Mouse (Mus musculus): ENCODE data around the gene Nova1. TPM values are rescaled to one million over a fixed set of nuclear protein-coding genes. Genes with fewer than 3 reads are reported as not detected.

The Nova1 gene
- polyA plus RNA-seq, 1 experiment from 2014 or later: 0.83 TPM

- Histone ChIP-seq H3K4me1 (replicated peaks) (no peaks in the 10 kb centered on the region), H3K9me3 (replicated peaks) (no peaks in the 10 kb centered on the region), H3K9ac (no peak overlapping the region), H3K36me3 (no peaks in the 10 kb centered on the region), H3K4me2 (no peak overlapping the region), H3K27ac (no peak overlapping the region), H3K27me3 (no peaks in the 10 kb centered on the region), H3K4me3 (no peak overlapping the region)
- WGBS: 65% methylated on average over 2 of the region's 2 CpGs
- ATAC-seq (replicated peaks; ENCODE audit: insufficient number of reproducible peaks, insufficient read depth, low FRiP score, low read depth): no peak
Measured at GRCm38 (mm10) chr12:46780983-46781382, 37.7 kb downstream of the Nova1 start.

GRCm38 (mm10) chr12:46759450-46759849, 59.3 kb downstream of the Nova1 start:
- 47% methylated on average over 7 of the region's 7 CpGs for WGBS

GRCm38 (mm10) chr12:46754325-46754848, 64.3 kb downstream of the Nova1 start:
- H3K9ac ChIP-seq: no peak overlapping the region
- WGBS: 53% methylated on average over 4 of the region's 4 CpGs

More at GRCm38 (mm10) chr12:46759450-46759849, 59.3 kb downstream of the Nova1 start:
- H3K9me3 ChIP-seq (replicated peaks): no peaks in the 10 kb centered on the region
- H3K4me2 ChIP-seq: no peak overlapping the region
- no peak overlapping the region for H3K4me3 ChIP-seq
- H3K36me3 ChIP-seq: no peaks in the 10 kb centered on the region
- no peaks in the 10 kb centered on the region for H3K27me3 ChIP-seq
- no peak overlapping the region for H3K27ac ChIP-seq
- no peak overlapping the region for H3K9ac ChIP-seq
- no peaks in the 10 kb centered on the region for H3K4me1 ChIP-seq (replicated peaks)
- ATAC-seq (replicated peaks; ENCODE audit: insufficient number of reproducible peaks, insufficient read depth, low FRiP score, low read depth): no peak

GRCm38 (mm10) chr12:46753096-46753495, 65.6 kb downstream of the Nova1 start:
- no peak for ATAC-seq (replicated peaks; ENCODE audit: insufficient number of reproducible peaks, insufficient read depth, low FRiP score, low read depth)
- no peak overlapping the region for H3K9ac ChIP-seq

More at GRCm38 (mm10) chr12:46754325-46754848, 64.3 kb downstream of the Nova1 start:
- H3K4me2 ChIP-seq: no peak overlapping the region
- no peak overlapping the region for H3K4me3 ChIP-seq
- no peaks in the 10 kb centered on the region for H3K4me1 ChIP-seq (replicated peaks)
- H3K36me3 ChIP-seq: no peaks in the 10 kb centered on the region
- no peaks in the 10 kb centered on the region for H3K9me3 ChIP-seq (replicated peaks)
- no peaks in the 10 kb centered on the region for H3K27me3 ChIP-seq
- no peak for ATAC-seq (replicated peaks; ENCODE audit: insufficient number of reproducible peaks, insufficient read depth, low FRiP score, low read depth)
- no peak overlapping the region for H3K27ac ChIP-seq

GRCm38 (mm10) chr12:46733261-46733660, 85.5 kb downstream of the Nova1 start:
- ATAC-seq (replicated peaks; ENCODE audit: insufficient number of reproducible peaks, insufficient read depth, low FRiP score, low read depth): no peak
- Histone ChIP-seq H3K27me3 (no peaks in the 10 kb centered on the region), H3K4me1 (replicated peaks) (no peaks in the 10 kb centered on the region), H3K9ac (no peak overlapping the region), H3K36me3 (no peaks in the 10 kb centered on the region), H3K27ac (no peak overlapping the region), H3K9me3 (replicated peaks) (no peaks in the 10 kb centered on the region), H3K4me2 (no peak overlapping the region), H3K4me3 (no peak overlapping the region)

More at GRCm38 (mm10) chr12:46753096-46753495, 65.6 kb downstream of the Nova1 start:
- 72% methylated on average over 3 of the region's 3 CpGs for WGBS
- H3K4me3 ChIP-seq: no peak overlapping the region
- H3K9me3 ChIP-seq (replicated peaks): no peaks in the 10 kb centered on the region
- no peak overlapping the region for H3K4me2 ChIP-seq
- no peaks in the 10 kb centered on the region for H3K27me3 ChIP-seq
- H3K27ac ChIP-seq: no peak overlapping the region
- H3K4me1 ChIP-seq (replicated peaks): no peaks in the 10 kb centered on the region
- H3K36me3 ChIP-seq: no peaks in the 10 kb centered on the region

- 24% methylated on average over 1 of the region's 1 CpGs for whole genome bisulfite sequencing
- Histone ChIP-seq H3K27me3 (no peaks in the 10 kb centered on the region), H3K4me1 (replicated peaks) (no peaks in the 10 kb centered on the region), H3K4me3 (no peak overlapping the region), H3K36me3 (no peaks in the 10 kb centered on the region), H3K27ac (no peak overlapping the region), H3K9me3 (replicated peaks) (no peaks in the 10 kb centered on the region), H3K4me2 (no peak overlapping the region), H3K9ac (no peak overlapping the region)
- ATAC-seq (replicated peaks; ENCODE audit: insufficient number of reproducible peaks, insufficient read depth, low FRiP score, low read depth): no peak
Measured at GRCm38 (mm10) chr12:46731943-46732342, 86.8 kb downstream of the Nova1 start.

GRCm38 (mm10) chr12:46721914-46722313, 96.8 kb downstream of the Nova1 start:
- H3K36me3 ChIP-seq: no peaks in the 10 kb centered on the region
- ATAC-seq (replicated peaks; ENCODE audit: insufficient number of reproducible peaks, insufficient read depth, low FRiP score, low read depth): no peak
- H3K4me3 ChIP-seq: no peak overlapping the region
- H3K9ac ChIP-seq: no peak overlapping the region
- H3K27ac ChIP-seq: no peak overlapping the region
- no peaks in the 10 kb centered on the region for H3K4me1 ChIP-seq (replicated peaks)
- H3K9me3 ChIP-seq (replicated peaks): no peaks in the 10 kb centered on the region
- H3K4me2 ChIP-seq: no peak overlapping the region
- H3K27me3 ChIP-seq: no peaks in the 10 kb centered on the region
- WGBS: 56% methylated on average over 8 of the region's 8 CpGs

- ATAC-seq (replicated peaks; ENCODE audit: insufficient number of reproducible peaks, insufficient read depth, low FRiP score, low read depth): no peak
- no peaks in the 10 kb centered on the region for H3K27me3 ChIP-seq
- H3K9me3 ChIP-seq (replicated peaks): no peaks in the 10 kb centered on the region
- no peak overlapping the region for H3K4me2 ChIP-seq
- no peaks in the 10 kb centered on the region for H3K36me3 ChIP-seq
- 89% methylated on average over 4 of the region's 4 CpGs for WGBS
- H3K27ac ChIP-seq: no peak overlapping the region
- H3K9ac ChIP-seq: no peak overlapping the region
- H3K4me3 ChIP-seq: no peak overlapping the region
- H3K4me1 ChIP-seq (replicated peaks): no peaks in the 10 kb centered on the region
Measured at GRCm38 (mm10) chr12:46719076-46719475, 99.7 kb downstream of the Nova1 start.

- Histone ChIP-seq H3K27me3 (no peaks in the 10 kb centered on the region), H3K27ac (no peak overlapping the region), H3K4me3 (no peak overlapping the region), H3K4me1 (replicated peaks) (no peaks in the 10 kb centered on the region), H3K9ac (no peak overlapping the region), H3K36me3 (no peaks in the 10 kb centered on the region), H3K9me3 (replicated peaks) (no peaks in the 10 kb centered on the region), H3K4me2 (no peak overlapping the region)
- whole genome bisulfite sequencing: 59% methylated on average over 2 of the region's 2 CpGs
- no peak for ATAC-seq (replicated peaks; ENCODE audit: insufficient number of reproducible peaks, insufficient read depth, low FRiP score, low read depth)
Measured at GRCm38 (mm10) chr12:46710094-46710493, 108.6 kb downstream of the Nova1 start.

GRCm38 (mm10) chr12:46709475-46709874, 109.3 kb downstream of the Nova1 start:
- no peak for ATAC-seq (replicated peaks; ENCODE audit: insufficient number of reproducible peaks, insufficient read depth, low FRiP score, low read depth)
- H3K36me3 ChIP-seq: no peaks in the 10 kb centered on the region
- no peak overlapping the region for H3K4me2 ChIP-seq
- no peaks in the 10 kb centered on the region for H3K9me3 ChIP-seq (replicated peaks)
- H3K9ac ChIP-seq: no peak overlapping the region
- WGBS: 69% methylated on average over 7 of the region's 7 CpGs
- H3K4me3 ChIP-seq: no peak overlapping the region
- H3K27me3 ChIP-seq: no peaks in the 10 kb centered on the region
- no peak overlapping the region for H3K27ac ChIP-seq
- H3K4me1 ChIP-seq (replicated peaks): no peaks in the 10 kb centered on the region

- no peak for ATAC-seq (replicated peaks; ENCODE audit: insufficient number of reproducible peaks, insufficient read depth, low FRiP score, low read depth)
- no peak overlapping the region for H3K9ac ChIP-seq
- no peak overlapping the region for H3K4me3 ChIP-seq
- no peaks in the 10 kb centered on the region for H3K36me3 ChIP-seq
- no peaks in the 10 kb centered on the region for H3K4me1 ChIP-seq (replicated peaks)
- H3K27me3 ChIP-seq: no peaks in the 10 kb centered on the region
- WGBS: 77% methylated on average over 8 of the region's 8 CpGs
- no peak overlapping the region for H3K27ac ChIP-seq
- H3K9me3 ChIP-seq (replicated peaks): no peaks in the 10 kb centered on the region
- no peak overlapping the region for H3K4me2 ChIP-seq
Measured at GRCm38 (mm10) chr12:46700202-46700601, 118.5 kb downstream of the Nova1 start.

GRCm38 (mm10) chr12:46676341-46676740, 142.4 kb downstream of the Nova1 start:
- Histone ChIP-seq H3K27ac (no peak overlapping the region), H3K9me3 (replicated peaks) (no peaks in the 10 kb centered on the region), H3K4me3 (no peak overlapping the region), H3K4me2 (no peak overlapping the region), H3K9ac (no peak overlapping the region), H3K27me3 (no peaks in the 10 kb centered on the region), H3K36me3 (no peaks in the 10 kb centered on the region), H3K4me1 (replicated peaks) (no peaks in the 10 kb centered on the region)
- no peak for ATAC-seq (replicated peaks; ENCODE audit: insufficient number of reproducible peaks, insufficient read depth, low FRiP score, low read depth)
- WGBS: 75% methylated on average over 2 of the region's 2 CpGs
